1 mouse cellular context compared by ENCODE assay signal in genomic region chr4:45320159-45320816, GRCm38 (mm10).
A peak's percentile ranks its signal among the peaks of the same experiment; 100 is the strongest.
TF ChIP-seq lines count a peak whose summit lies in the region.

No protein-coding gene starts in this region.

TF ChIP-seq in CH12.LX, 34 proteins besides CTCF, POLR2A, EP300 and RAD21 (continued from another document):
- TF ChIP-seq KAT2A (IDR thresholded peaks at IDR 0.05; ENCODE audit: insufficient replicate concordance, low read length) (peak; percentile 52; the same call in 1 of the 2 replicates), E2F4 (IDR thresholded peaks at IDR 0.05; ENCODE audit: insufficient replicate concordance, low read depth, low read length) (no peak), TCF12 (IDR thresholded peaks at IDR 0.05; ENCODE audit: low read depth, low read length) (peak; percentile 84), HCFC1 (IDR thresholded peaks at IDR 0.05; ENCODE audit: low read depth, low read length) (peak; percentile 83), MYC (IDR thresholded peaks at IDR 0.05; ENCODE audit: low read depth, low read length) (no peak), CHD1 (IDR thresholded peaks at IDR 0.05; ENCODE audit: low read depth, low read length) (no peak), TBP (conservative IDR thresholded peaks at IDR 0.05; ENCODE audit: low read depth, low read length) (peak; percentile 85), SMC3 (IDR thresholded peaks at IDR 0.05; ENCODE audit: low read depth, low read length) (no peak), IRF4 (IDR thresholded peaks at IDR 0.05; ENCODE audit: low read depth, low read length) (peak; percentile 18; the same call in 1 of the 2 replicates), MXI1 (IDR thresholded peaks at IDR 0.05; ENCODE audit: low read depth, low read length) (peak; percentile 39; the same call in 1 of the 2 replicates), RCOR1 (conservative IDR thresholded peaks at IDR 0.05; ENCODE audit: low read depth, low read length) (no peak), NRF1 (IDR thresholded peaks at IDR 0.05; ENCODE audit: low read depth, low read length) (peak; percentile 69), SIN3A (IDR thresholded peaks at IDR 0.05; ENCODE audit: low read length) (peak; percentile 82), MAFK (IDR thresholded peaks at IDR 0.05; ENCODE audit: insufficient replicate concordance, low read length) (no peak), BHLHE40 (IDR thresholded peaks at IDR 0.05; ENCODE audit: low read depth, low read length) (peak; percentile 77), ZMIZ1 (IDR thresholded peaks at IDR 0.05; ENCODE audit: low read depth, low read length) (peak; percentile 73), NELFE (IDR thresholded peaks at IDR 0.05; ENCODE audit: low read depth, low read length) (peak; percentile 90), UBTF (IDR thresholded peaks at IDR 0.05; ENCODE audit: low read depth, low read length) (0 out of 2 replicates have a peak, but pooled peaks have one; percentile 66), POLR2AphosphoS2 (IDR thresholded peaks at IDR 0.05; ENCODE audit: low read depth, low read length) (peak; percentile 82)
